Mouse (Mus musculus) spleen, postnatal 14 days (tissue): ENCODE results near the gene Actn1.
A peak's percentile ranks its signal among the peaks of the same experiment; 100 is the strongest.

Experiments used
- DNase-seq, 2 experiments: peaks; one replicate each; pipeline ENCODE4 v3.0.0; 2021 to 2022; ENCODE audit warnings: low spot score in 2 of 2

The Actn1 gene

GRCm38 (mm10) chr12:80227835-80228234 is 32.3 kb downstream of the Actn1 start:
- DNase-seq = no peak

GRCm38 (mm10) chr12:80226101-80226500 is 34.1 kb downstream of the Actn1 start:
- no peak for DNase-seq

GRCm38 (mm10) chr12:80224241-80224731 is 35.9 kb downstream of the Actn1 start:
- no peak for DNase-seq

- no peak for DNase-seq
Observed at GRCm38 (mm10) chr12:80223511-80223910, 36.7 kb downstream of the Actn1 start.

GRCm38 (mm10) chr12:80222473-80222872 is 37.7 kb downstream of the Actn1 start:
- no peak for DNase-seq

GRCm38 (mm10) chr12:80220260-80221038 is 39.7 kb downstream of the Actn1 start:
- no peak for DNase-seq

GRCm38 (mm10) chr12:80218784-80219183 is 41.4 kb downstream of the Actn1 start:
- DNase-seq = no peak

GRCm38 (mm10) chr12:80218045-80218611 is 42.0 kb downstream of the Actn1 start:
- no peak for DNase-seq

- no peak for DNase-seq
Observed at GRCm38 (mm10) chr12:80217049-80217448, 43.1 kb downstream of the Actn1 start.

GRCm38 (mm10) chr12:80216258-80216881 is 43.8 kb downstream of the Actn1 start:
- no peak for DNase-seq

GRCm38 (mm10) chr12:80213810-80214209 is 46.4 kb downstream of the Actn1 start:
- DNase-seq = no peak

GRCm38 (mm10) chr12:80213263-80213662 is 46.9 kb downstream of the Actn1 start:
- DNase-seq = no peak

- DNase-seq = no peak
Observed at GRCm38 (mm10) chr12:80210791-80211612, 49.2 kb downstream of the Actn1 start.

GRCm38 (mm10) chr12:80209914-80210313 is 50.3 kb downstream of the Actn1 start:
- no peak for DNase-seq

GRCm38 (mm10) chr12:80208126-80208820 is 51.9 kb downstream of the Actn1 start:
- DNase-seq = no peak

GRCm38 (mm10) chr12:80203284-80203683 is 56.9 kb downstream of the Actn1 start:
- no peak for DNase-seq

- no peak for DNase-seq
Observed at GRCm38 (mm10) chr12:80199738-80200137, 60.4 kb downstream of the Actn1 start.

- peak in 1 of 2 experiments; percentile 61 for DNase-seq
Observed at GRCm38 (mm10) chr12:80198487-80198886, 61.7 kb downstream of the Actn1 start.

GRCm38 (mm10) chr12:80197343-80197742 is 62.8 kb downstream of the Actn1 start:
- DNase-seq = peak in 1 of 2 experiments; percentile 50

GRCm38 (mm10) chr12:80191806-80192205 is 68.4 kb downstream of the Actn1 start:
- no peak for DNase-seq

- DNase-seq = no peak
Observed at GRCm38 (mm10) chr12:80191371-80191770, 68.8 kb downstream of the Actn1 start.
